Mouse (Mus musculus) c-Kit-positive CD71-positive TER-119-negative erythroid progenitor cells, embryonic 14.5 days (primary cell): ENCODE data around the gene Ndufc1.
"Not testable (repeated sequence)": the region's sequence is repeated elsewhere in the genome, so short reads cannot be mapped to it uniquely, and the experiment has no call there.

Experiments used
- DNase-seq: peaks from one replicate; pipeline ENCODE4 v3.0.0-alpha.2; 2013; ENCODE audit warnings: low read depth

Ndufc1 gene

DNA sequence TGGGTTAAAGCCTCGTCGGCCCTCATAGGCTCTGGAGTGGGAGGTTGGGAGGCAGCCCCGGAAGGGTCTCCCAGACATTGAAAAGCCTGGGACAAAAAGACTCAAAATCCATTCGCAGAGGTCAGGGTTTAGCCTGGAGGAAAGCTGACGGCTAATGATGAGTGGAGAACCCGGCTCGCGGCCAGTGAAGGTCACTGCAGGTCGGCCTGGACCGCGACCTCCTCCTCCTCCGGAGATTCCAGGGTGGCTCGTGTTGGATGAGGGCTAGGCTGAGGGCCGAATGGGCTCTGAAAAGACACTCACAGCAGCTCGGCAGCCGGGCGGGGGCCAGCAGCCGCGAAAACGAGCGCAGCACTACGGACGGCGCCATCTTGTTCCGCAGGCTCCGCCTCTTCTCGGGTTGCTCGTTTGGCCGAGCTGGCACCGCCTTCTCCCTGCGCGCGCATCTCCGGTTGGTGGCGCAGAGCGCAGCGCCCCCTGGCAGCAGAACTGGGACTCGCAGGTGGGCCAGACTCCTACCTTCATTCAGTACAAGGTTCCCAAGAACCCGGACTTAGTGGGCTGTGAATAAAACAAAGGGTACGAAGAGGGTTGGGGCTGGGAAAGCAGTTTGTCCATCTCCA lies at the start of gene Ndufc1:
Gene Ndufc1, minus strand, starts transcription at position 428 of the 623 bp plus-strand sequence.
- peak; percentile 89 for DNase-seq

DNA sequence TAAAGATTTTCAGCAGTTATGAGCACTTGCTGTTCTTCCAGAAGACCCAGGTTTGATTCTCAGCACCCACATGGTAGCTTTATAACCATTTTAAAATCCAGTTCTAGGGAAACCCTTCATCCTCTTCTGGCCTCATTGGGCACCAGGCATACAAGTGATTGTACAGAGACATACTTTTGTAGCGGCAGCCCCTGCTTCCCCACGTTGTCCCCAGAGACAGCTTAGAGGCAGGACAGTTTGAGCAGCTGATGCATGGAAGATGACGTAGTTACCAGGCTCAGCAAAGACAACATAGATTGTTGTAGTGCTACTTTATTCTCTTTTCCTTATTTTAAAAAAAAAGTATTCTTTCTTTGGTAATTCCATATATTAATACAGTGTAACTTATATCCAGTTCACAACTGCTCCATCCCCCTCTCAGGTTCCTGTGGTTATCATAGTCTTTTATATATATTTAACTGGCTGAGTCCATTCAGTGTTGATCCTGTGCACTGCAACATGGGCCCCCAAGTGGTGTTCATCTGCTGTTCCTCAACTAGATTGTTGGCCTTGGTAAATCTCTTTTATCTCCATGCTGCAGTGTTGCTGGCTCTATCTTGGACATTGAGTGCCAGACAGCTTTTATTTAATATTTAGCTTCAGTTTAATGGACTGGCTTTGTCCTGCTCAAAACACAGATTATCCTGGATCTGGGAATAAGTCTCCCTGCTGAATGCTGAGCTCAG lies 26.2 kb upstream of the Ndufc1 start:
- DNase-seq = no peak

DNA sequence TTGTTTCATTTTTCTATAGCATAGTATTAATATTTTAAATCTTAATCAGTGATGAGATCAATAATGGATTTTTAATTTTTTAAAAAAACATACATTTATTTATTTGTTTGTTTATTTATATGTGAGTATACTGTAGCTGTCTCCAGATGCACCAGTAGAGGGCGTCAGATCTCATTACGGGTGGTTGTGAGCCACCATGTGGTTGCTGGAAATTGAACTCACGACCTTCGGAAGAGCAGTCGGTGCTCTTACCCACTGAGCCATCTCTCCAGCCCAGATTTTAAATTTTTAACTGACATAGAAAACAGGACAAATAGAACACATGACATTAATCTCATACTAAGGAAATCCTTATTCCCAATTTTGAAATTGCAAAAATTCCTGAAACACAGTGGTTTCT lies 25.6 kb upstream of the Ndufc1 start:
- not testable (repeated sequence) for DNase-seq

DNA sequence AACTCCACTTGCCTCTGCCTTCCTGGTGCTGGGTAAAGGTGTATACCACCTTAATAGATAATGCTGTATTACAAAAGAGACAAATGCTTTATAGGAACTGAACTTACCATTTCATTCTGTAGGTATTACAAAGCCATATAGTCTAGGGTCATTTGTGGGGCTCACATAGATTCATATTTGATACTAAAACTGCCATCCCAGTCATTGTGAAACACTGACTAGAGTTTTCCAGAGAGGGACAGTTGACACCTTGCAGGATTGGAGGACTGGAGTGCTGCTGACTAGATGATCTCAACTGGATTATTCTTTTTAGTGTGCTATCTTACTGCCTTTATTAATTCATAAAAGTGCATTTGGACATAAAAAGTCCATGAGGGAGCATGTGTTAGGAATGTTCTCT lies 16.6 kb upstream of the Ndufc1 start:
- no peak for DNase-seq

DNA sequence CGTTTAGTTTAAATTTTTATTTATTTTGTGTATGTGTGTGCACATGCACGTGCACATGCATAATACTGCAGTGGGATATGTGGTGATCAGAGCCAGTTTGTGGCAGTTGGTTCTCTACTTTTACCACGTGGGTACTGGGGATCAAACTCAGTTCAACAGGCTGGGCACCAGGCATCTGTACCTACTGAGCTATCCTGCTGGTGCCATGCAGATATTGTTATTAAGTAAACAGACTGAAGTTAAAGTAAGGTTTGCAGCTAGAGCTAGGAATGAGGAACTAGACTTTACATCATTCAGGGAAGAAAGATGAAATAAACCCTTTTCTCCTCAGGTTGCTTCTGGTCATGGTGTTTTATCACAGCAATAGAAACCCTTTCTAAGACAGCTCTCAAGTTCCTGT lies 13.1 kb upstream of the Ndufc1 start:
- DNase-seq = no peak

DNA sequence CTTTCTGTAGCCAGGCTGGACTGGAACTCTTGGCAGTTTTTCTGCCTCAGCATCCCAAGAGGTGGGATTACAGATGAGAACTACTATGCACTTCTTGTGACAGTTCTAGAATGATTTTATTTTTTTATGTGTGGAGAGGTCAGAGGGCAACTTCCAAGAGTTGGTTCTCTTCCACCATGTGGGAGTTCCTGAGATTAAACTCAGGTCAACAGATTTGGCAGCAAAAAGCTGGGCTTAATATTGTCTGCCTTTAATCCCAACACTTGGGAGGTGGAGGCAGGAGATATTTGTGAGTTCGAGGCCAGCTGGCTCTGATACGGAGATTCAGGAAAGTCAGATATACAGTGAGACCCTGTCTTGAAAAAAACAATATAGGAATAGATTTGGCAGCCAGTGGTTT lies 9.2 kb upstream of the Ndufc1 start:
- DNase-seq = no peak

DNA sequence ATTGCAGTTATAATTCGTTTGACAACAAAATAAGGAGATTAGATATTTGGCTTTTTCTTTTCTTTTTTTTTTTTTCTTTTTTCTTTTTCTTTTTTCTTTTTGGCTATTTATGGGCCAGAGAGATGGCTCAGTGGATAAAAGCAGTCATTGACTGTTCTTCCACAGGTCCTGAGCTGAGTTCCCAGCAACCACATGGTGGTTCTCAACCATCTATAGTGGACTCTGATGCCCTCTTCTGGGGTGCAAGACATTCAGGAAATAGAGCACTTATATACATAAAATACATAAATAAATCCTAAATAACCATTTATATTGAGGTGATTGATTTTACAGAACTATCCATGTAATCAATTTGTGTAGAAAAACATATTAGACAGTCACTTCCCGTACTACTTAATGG lies 8.7 kb upstream of the Ndufc1 start:
- DNase-seq = no peak

DNA sequence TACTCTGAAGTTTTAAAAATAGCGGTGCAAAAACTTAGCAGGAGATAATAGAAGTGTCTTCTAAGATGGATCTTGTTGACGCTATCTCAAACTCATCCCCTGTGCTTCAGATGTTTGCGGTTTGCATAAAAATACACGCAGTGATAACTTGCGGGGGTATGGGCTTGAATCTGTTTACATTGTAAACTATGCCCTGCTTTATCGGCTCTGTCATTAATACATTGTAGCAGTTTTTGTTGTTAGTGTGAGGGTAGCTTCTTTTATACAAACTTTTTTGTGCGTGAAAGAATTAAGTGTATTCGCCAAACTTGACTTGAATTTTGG lies 8.3 kb upstream of the Ndufc1 start:
- DNase-seq = no peak

DNA sequence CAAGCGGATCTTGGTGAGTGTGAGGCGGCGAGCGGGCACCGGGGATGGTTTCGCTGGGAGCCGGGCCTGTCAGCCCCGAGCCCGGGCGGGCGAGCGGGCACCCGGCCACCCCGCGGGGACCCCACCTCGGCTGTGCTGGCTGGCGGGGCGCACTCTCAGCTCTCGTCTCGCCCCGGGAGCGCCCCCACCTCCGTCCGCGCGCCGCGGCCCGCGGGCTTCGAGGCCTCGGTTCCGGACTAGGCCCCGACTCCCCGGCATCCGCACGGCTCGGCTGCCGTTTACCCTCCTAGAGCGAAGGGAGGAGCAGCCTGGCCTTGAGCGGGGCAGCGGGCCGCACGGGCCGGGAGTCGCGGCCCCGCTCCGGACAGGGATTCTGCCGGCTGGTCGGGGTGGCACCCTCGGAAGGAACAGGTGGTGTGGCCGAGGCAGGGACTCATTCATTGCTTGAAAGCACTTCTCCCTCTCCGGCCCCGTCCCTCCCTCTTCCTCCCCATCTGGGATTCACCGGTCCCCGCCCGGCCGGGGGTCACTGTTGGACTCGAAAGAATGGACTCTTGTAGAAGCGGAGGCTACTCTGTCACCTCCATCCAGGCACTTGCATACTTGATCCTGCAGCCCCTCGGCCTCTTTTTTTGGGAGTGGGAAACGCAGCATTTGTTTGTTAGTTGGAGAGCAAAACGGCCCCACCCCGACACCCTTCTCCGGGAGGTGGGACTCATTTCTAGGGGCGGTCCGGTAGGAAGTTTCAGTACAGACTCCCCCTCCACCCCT lies 7.8 kb upstream of the Ndufc1 start:
- DNase-seq = no peak

DNA sequence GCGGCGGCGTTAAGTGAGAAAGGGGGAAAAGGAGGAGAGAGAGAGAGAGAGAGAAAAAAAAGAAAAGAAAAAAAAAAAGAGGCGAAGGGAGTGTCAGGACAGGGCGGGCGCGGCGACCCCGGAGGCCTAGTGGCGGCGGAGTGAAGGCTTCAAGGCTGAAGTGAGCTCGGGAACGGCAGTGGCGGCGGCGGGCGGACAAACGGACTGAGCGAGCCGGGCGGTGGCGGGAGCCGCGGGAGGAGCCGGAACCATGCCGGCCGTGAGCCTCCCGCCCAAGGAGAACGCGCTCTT lies 7.2 kb upstream of the Ndufc1 start:
- DNase-seq = no peak

DNA sequence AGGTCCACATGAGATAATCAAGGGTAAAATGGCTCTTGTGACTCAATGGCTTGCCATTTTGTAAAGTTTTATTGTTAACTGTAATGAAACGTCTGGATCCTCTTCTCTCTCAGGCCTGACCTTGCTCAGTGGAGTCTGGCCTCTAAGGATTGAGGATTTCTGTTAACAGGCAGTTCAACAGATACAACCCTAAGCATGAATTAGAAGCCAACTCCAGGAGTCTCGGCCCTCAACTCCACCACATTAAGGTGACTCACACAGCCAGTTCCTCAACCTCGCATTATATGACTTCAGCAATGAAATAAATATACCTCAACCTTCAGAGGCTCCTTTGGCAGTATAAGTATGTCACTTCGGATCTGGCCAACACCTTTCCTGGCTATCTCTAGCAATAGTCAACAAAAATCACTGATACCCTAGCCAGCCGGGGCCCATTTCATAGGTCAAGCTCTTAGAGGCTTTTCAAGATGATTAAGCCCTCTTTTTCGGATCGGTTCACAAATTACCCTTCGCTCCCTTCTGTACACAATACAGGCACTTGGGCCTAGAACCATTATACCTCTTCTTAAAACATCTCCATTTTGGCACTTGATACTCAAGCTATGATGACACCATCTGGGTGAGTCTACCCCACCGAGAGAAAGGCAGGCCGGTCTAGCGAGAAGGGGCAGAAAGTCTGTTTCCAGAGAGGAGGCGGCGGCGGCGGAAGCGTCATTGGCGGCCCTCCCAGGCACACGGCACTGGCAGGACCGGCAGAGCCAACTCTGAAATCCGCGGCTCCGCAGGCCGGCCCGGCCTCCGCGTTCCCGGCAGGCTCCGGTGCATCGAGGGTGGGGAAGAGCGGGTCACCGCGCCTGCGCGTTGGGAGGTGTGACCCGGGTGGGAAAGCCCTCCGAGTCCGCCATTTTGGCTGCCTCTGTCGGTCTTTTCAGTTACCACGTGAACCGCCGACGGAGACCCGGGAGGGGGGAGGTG lies 6.6 kb upstream of the Ndufc1 start, which contains the start of gene Naa15:
Gene Naa15, plus strand, starts transcription at position 51 of the 975 bp plus-strand sequence.
- DNase-seq = peak; percentile 89

DNA sequence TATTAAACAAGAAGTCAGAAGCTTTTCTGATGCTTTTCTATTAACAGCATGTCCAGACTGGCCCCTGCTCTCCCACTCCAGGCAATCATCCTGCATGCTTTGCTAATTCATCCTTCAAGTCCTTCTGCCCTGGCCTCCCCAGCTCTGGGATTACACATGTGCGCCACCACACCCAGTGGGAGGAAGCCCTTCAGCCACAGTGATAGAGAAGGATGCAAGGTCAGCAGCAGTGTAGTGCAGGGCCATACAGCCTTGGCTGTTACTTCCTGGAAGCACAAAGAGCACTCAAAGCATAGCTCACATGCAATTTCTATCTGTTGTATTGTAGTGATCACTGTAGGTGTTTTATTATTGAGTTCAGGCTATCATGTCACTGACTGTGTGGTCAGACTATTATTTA lies 4.5 kb upstream of the Ndufc1 start:
- no peak for DNase-seq

DNA sequence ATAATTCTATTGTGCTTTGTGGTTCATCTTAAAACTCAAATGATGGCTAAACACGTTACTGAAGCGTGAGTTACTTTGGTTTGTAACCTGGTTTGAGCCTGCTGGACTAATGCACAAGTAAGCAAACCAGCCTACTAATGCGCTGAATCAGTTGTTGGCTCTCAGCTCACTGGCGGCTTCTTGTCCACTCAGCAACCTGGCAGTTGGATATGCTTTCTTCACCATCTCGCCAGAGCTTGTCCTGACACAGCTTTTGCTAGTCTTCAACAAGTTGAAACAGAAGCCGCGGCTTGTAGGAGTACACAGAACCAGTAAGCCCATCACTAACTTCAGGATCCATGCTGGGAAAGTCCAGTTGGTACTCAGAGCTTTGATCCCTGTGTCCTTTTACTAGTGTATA lies 3.7 kb upstream of the Ndufc1 start:
- DNase-seq = no peak

DNA sequence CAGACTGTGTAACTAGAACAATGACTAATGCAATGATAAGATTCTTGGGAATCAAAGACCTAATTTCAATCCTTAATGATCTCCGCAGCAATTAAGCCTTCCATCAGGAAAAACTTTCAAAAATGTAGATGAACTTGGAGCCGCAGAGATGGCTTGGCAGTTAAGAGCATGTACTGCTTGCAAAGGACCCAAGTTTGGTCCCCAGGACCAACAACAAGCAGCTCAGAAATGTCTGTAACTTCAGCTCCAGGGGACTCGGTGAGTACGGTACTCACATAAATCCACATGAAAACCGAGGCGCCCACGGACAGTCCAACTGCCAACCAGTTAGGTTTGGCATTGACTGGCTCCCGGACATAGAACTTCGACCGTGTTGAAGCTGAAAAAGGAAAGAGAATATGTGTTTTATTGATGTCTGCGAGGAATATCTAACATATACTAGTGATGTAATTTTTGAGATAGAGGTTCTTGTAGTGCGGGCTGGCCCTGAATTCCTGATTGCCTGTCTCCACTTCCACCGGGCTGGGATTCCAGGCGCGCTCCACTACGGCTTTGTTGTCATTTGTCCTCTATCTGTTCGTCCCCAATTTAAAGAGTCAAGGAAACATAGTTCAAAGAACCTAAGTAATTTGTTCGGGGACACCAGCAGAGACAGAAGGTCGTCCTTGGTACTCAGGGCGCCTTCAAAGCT lies 773 bp downstream of the Ndufc1 start:
- no peak for DNase-seq

DNA sequence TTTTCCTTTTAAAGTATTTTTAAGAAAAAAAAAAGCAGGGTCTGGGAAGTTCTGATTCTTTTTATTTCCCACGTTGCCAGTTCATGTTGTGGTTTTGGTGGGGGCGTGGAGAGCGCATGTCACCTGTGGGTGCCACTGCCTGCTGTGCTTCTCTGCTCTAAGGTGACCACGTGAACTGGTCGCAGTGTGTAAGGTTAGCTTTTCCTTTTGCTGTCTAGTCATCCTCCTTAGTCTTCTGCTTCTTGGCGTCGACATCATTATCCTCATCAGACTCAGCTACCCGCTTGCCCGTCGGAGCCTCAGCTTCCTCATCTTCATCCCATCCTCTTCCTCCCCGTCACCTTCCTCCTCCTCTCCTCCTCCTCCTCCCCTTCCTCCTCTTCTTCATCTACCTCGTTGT lies 6.2 kb downstream of the Ndufc1 start:
- DNase-seq = no peak

DNA sequence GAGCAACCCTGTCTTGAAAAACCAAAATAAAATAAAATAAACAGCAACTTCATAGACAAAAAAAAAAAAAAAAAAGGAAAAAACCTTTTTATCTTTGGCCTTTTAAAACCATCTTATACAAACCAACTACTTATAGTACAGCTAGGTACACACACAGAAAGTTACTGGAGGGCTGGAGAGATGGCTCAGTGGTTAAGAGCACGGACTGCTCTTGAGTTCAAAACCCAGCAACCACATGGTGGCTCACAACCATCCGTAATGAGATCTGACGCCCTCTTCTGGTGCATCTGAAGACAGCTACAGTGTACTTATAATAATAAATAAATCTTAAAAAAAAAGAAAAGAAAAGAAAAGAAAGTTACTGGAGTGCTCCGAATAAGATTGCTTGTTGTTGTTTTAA lies 6.7 kb downstream of the Ndufc1 start:
- DNase-seq = not testable (repeated sequence)

DNA sequence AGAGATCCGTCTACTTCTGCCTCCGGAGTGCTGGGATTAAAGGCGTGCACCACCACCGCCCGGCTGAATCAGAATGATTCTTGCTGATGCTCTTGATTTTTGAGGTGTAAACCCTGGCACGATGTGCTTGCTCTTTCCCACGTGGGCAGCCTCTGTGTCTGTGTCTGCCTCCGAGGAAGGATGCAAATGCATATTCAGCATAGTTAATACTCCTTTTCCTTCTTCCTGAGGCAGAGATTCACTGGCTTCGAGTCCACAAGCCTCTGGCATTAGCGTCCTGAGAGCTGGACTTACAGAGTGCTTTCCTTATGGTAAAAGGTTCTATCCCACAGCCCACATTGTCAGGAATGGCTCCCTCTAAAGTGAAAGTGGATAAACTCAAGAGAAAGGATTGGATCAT lies 8.1 kb downstream of the Ndufc1 start:
- DNase-seq = no peak

DNA sequence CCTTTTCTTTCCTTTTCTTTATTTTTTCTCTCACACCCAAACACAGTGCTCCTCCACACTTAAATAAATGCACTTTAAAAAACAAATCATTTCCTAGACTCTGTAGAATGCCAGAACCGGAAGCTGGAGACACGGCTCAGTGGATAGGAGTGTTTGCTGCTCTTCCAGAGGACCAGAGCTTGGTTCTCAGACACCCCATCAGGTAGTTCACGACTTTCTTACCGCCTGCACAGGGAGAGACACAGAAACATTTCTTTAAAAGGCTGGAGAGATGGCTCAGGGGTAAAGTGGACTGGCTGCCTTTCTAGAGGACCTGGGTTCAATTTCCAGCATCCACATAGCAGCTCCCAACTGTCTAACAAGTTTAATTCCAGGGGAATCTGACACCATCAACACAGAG lies 9.3 kb downstream of the Ndufc1 start:
- DNase-seq = no peak

DNA sequence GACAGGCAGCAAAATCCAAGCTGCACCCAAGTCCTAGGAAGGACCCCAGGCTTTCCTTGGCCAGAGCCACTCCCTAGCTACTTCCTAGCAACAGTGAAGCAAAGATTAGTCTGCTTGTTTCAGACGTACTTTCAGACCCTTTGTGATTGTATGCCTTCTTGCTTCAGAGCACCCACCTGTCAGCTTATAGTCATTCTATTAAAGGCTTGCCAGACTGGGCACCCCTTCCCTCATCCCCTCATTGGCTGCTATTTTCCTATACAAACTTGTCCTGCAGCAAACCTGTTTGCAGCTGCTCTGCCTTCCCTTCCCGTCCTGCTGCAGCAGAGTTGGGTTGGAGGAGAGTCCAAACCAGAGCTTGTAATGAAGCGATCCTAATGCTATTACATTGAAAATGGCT lies 10.1 kb downstream of the Ndufc1 start:
- DNase-seq = no peak

DNA sequence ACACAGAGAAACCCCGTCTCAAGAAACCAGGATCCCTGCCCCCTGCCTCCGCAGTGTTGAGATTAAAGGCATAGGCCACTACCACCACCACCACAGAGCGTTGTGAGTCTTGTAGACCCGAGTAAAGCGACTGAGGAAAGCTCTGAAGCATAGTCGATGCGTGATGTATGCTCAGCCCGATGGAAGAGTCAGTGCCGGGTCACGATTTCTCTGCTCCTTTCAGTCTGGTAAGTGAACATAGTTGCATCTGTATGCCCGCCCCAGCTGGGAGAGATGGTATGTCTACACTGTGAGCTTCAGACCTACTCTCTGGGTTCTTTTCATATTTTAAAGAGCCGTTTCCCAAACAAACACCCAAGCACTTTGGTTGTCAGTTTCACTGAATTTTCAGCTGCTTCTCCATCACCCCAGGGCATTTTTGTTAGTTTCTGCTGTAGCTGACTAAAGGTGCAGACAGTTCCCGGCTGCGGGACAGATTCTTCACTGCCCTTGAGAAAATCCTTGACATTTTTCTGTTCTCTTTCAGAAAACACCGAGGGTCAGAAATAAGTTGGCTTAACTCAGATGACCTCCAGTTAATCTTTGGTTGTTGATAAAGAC lies 11.0 kb downstream of the Ndufc1 start:
- DNase-seq = no peak
